Mouse (Mus musculus) embryo, embryonic 11 days (tissue): ENCODE measurements around the gene Slc22a12.

ENCODE experiments used
- DNase-seq: peaks from one replicate; pipeline ENCODE4 v3.0.0-alpha.2; 2015

Slc22a12 gene

DNA sequence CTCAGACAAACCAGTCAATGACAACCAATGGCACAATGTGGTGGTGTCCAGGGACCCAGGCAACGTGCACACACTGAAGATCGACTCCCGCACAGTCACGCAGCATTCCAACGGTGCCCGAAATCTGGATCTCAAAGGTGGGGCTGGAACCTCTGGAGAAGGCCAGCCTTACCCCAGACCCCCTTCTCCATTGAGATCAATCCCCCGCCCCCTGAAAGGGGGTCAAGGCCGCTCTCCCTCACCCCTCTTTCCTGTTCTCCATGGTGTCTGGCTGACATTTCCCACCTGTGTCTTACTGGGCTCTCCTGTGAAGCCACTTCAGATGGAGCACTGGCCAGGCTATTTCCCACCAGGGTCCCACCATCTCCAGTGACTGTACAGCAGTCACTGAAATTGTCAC lies 51.3 kb downstream of the Slc22a12 start:
- DNase-seq, result no peak

DNA sequence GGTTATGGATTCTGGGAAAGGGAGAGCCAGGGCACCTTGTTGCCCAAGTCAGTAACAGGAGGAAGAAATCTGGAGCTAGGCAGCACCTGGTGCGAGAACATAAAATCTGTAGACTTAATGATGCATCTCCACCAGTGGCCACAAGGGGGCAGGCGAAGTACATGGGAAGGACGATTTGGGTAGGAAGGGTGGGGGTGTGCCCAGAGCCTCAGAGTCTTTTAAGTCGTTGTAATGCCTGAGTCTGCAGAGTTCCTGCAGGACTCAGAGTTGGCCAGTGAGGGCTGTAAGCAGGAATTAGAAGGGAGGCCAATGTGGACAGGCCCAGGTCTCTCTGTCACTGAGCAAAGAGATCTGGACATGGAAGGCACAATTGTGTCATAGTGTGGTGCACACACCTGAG lies 53.8 kb downstream of the Slc22a12 start:
- peak; percentile 88 for DNase-seq
